Mouse (Mus musculus) hindlimb bud, embryonic 11.5 days (tissue): ENCODE measurements around the gene Dhrs3.

Experiments
- DNase-seq: peaks from one replicate; pipeline ENCODE4 v3.0.0-alpha.2; 2012; ENCODE audit warnings: low read depth, low spot score; ENCODE audit errors: extremely low spot score

Dhrs3 gene

DNA sequence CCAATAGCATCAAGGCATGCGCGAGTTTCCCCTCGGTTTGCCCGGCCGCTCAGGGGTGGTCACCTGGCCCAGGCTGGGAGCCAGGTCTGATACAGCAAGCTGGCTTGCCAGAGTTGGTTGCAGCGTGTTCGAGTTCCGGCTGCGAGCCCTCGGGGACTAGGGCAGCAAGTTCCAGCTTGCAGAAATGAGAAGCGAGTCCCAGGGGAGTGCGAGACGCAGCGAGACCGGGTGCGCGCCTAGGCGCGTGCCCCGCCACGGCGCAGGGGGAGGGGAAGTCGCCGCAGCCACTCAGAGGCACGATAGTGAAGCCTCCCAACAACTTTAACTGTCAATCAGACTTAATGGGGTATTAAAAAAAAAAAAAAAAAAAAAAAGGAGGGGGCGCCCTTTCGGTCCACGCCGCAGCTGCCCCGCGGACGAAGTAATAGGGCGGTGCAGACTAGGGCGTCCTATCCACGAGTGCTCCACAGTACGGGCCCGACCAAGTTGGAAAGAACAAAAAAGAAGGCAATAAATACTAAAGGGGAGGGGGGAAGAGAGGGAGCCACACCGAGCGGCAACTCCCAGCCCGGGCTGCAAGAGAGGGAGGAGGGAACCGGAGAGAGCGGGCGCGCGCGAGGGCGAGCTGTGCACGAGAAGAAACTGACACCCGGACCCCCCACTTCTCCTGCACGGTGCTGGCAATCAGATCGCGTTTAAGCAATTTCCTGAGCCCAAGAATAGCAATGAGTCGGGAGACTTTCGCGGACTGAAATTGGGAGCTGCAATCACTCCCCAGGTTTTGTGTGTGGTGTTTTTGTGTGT is at the start of gene Dhrs3:
TSS of gene Dhrs3 (plus strand) at position 695 of the 804 bp plus-strand sequence.
- DNase-seq = no peak

DNA sequence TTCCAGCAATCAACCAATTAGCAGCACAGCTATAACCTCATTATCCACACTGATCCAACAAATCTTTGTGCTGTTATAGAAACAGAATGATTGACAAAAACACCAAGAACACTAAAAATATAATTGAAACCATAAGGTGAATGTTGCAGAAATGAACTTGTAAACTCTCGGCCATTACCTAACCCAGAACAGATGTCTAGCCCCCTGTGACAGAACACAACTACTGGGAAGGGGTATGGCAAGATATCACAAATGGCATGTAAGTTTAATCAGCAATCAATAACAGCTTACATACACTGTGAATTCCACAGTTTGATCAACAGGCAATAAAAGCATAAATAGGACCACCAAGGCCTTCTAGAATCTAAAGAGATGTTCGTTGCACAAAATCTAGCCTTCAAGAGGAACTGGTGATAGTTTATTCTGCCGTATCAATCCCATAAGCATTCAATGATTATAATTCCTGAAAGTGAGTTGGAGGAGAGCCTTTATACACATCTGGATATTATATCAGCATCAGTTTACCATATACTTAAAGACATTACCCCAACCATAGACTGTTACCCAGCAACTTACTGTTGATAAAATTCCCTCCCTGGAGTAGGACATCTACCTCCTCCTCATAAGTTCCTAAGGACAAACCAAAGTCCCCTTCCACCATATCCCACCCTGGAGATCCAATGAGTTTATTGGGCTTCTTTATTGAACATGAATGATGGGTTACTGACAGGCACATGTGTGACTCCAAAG is 30.7 kb upstream of the Dhrs3 start:
- no peak for DNase-seq

DNA sequence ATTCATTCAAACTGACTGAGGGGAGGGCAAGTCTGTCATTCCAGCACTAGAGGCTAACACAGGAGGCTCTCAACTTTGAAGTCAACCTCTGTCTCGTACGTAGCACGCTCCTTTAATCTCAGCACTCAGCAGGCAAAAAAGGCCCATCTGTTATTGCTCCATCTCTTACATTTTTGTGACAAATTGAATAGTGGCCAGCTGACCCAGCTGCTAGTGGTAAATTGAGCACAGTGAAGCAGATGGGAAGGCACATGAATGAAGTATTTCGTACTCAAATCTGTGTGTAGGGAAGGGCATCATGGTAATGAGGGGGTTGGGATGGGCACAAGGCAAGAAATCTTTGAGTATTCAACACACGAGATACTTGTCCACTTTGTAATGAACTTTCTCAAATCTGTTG is 24.7 kb upstream of the Dhrs3 start:
- no peak for DNase-seq

DNA sequence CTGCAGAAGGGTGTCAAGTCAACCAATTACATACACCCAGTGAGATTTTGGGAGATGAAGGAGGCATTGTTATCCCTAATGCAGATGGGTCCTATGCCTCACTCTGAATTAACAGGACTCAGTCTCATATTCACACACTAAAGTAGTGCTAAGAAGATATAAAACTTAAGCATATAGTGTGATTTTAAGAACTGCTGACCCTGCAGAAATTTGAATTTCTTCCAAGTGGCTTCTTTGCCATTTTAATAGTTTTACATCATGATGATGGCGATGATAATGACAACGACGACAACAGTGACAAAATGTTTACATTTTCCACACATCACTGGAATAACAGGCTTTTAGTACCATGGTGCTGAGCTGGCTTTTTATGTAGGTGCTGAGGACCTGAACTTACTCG is 24.0 kb upstream of the Dhrs3 start:
- no peak for DNase-seq

DNA sequence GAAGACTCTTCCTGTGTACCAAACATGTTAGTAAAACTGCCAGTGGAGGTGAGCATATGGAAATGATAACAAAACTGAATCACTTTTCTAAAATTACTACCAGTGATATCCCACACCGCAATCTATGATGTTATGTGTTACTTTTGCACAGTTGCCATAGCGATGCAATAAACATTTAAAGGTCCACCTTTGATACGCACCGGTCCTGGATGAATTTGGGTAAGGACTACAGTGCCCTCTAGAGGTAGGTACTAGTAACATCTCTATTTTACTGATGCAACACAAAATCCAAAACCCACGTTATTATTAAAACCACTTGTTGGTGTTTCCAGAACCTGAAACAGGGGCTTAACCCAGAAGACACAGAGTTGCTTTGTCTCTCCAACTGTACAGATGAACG is 19.7 kb upstream of the Dhrs3 start:
- no peak for DNase-seq

DNA sequence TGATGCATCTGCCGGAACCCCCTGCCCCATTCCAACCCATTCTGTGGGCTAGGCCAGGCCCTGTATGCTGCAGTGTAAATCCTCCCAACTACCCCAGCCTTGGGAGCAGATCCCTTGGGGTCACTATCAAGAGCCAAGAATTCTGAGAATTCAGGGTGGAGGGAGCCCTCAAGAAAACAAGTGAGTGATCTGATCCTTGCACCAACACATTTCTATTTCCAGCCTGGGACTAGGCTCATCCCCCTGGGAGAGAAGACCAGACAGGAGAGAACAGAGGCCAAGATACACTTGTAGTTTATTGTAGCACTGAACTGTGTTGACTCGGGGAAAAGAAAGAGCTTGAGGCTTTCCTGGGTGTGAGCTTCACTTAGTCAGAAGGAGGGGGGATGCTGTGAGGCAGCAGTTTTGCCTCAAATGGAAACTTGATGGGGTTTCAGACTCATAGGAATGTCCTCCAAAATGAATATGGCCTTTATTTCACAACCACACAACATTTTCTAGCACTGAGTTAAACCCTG is 17.0 kb upstream of the Dhrs3 start:
- no peak for DNase-seq

DNA sequence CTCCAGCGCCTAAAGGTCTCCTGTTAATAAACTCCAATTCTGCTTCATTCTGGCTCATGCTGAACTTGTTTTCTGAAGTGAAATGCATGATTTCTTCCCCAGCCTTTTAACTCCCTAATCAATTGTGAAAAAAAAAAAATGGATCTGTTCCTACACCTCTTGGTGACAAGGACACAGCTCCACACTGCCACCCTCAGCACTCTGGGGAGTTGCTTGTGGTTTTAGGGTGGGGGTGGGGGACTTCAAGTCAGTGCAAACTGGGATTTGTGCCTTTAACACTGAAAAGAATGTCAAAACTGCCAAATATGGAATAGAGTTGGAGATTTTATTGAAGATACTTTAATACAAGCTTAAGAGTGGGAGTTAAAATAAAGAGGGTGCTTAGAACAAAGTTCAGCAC is 13.1 kb upstream of the Dhrs3 start:
- no peak for DNase-seq

DNA sequence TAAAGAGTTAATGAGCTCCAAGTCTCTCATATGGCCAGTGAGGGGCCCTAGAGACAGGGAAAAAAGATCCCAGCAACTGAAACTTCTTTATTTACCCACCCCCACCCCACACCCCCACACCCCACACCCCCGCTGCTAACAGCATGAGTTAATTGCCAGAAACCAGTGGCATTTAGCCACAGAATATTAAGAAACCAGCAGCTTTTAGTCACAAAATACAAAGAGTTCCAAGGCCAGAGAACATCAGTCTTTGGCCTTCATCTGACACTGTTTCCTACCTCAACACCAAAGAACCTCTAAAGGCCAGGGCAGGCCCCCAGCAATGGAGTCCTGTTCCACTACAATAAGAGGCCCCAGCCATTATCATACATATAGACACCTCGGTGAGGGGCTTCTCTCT is 11.3 kb upstream of the Dhrs3 start:
- DNase-seq = no peak

DNA sequence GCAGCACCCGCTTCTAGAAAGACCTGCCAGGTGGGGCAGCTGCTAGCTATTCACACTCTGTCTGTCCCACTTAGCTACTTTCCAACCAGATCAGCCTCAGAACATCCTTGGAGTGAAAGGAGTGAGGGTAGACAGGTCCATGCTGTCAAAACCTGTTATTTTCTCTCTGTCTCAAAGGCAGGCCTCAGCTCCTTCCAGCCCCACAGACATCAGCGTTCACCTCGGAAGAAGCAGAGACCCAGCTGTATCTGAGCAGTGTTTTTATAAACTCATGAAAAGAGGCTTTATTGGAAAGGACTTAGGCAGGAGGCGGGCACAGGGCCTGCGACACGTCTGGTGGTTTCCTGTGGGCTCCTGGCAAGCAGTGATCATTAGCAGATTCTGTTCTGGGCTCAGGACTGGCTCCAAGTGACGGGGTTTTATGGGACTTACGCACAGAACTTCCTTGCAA is 9.7 kb upstream of the Dhrs3 start:
- DNase-seq = no peak

DNA sequence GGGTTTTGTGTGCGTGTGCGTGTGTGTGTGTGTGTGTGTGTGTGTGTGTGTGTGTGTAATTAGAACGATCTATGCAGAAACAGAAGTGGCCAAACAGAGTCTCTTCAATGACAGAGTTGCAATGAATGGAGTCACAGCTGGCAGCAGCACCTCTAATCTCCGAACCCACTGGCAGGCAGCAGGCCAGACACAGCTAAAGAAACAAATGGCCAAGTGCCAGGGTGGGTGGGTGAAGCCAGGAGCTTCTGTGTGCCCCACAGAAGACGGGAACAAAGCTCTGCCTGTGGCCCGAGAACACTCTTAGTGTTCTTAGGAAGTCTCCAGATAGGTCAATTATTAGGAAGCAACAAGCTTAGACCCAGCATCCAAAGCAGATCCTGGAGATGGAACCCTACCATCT is 6.2 kb upstream of the Dhrs3 start:
- DNase-seq = no peak

DNA sequence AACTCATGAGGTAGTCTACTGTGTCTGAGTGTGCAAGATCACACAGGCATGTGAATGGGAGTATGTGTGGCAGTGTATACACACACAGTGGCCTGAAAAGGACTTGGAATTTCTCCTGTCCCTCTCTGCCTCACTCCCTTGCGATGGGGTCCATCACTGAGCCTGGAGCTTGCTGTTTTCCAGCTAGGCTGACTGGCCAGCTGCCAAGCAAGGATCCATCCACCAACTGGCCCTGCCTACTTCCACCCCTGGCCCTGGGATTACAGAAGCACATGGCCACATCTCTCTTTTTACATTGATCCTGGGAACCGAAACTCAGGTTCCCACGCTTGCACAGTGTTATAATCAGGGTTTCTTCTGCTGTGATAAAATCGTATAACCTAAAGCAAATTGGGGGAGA is 3.9 kb upstream of the Dhrs3 start:
- DNase-seq = no peak

DNA sequence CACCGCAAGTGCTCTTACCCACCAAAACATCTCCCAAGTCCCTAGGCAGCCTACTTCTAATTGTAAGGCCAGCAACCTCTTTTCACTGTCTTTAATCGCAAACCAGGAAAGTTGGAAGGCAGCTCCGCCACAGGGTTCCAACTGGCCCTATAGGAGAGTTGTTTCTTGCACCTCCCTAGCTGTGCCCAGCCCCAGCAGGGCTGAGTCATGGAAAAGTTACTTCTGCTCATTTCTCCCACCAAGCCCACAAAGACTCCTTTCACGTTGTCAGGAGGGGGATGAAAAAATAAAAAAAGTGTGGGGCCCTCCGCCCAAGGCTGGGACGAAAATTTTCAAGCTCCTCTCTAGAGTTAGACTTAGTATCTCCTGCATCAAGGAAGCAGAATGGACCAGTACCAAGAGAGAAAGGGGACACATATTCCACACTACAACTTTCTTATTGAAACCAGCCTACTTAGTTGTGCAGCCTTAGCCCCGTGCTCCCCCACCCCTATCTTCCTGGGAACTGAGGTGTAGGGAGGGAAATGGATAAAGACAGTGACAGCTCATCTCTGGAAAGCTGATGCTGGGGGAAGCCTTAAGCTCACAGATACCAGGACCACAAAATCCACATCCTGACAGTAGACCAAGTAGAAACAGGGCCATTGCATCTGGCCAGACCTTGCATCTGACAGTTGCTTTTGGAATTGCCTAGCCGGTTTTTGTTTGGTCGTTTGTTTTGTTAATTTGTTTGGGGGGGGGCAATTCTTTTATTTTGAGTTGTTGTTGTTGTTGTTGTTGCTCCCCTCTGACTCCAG is 2.9 kb upstream of the Dhrs3 start:
- DNase-seq = no peak

DNA sequence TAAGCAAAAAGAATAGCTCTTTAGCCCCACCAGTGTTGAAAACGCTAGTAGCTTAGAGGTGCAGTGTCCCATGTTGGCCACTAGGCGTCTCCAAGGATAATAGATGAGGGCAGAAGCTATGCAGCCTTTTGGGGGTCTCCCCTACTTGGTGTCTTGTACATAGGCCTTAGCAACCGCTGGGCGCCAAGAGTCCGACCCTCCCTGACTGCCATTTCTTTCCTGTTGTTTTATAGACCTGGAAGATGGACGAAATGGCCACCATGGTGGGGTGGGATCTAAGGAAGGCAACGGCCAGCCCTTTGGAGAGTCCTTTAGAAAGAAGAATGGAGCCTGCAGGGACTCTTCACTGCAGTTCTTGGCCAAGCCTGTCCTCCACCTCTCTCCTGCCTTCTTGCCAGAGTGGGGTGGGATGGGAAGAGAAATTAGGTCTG is 1.9 kb upstream of the Dhrs3 start:
- DNase-seq = no peak

DNA sequence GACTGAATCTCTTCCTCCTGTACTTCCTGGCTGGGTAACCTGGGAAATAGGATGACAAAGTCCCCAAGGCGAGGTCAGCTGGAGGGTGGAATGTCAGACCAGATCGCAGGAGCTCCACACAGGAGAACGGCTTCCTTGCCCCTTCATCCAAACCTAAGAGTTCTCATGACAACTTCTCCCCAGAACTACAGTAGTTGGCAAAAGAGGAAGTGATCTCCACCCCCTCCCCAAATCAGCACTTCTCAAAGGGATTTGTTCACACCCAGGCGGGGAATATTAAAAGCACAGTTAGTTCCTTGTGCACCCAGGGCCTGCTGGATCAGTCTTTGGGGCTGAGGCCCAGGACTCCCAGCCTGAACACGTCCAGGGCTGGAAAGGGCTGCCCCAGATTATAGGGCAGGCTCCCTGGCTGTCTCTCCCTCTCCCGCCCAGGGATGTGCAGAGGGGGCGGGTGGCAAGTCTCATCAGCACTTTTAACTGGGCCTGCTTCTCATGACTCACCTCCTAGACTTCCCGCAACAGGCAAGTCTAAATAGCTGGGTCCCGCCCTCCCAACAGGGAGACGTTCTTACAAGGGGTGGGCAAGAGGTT is 1.4 kb upstream of the Dhrs3 start:
- DNase-seq = no peak

DNA sequence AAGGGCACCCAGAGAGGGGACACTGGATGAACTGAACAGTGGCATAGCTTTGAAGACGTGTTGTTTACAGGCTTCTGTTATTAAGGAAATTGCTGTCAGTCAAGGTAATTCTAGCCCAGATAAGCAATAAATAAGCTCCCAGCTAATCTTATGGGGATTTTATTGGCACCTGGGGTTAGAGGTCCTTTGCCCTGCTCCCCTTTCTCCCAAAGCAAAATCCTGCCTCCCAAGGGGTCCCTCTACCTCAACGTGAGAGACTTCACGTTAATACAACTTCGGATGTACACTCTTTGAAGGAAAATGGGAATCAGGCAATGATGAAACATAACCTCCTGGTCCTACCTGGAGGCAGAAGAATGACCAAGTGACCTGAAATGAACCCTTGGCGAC is 889 bp upstream of the Dhrs3 start:
- no peak for DNase-seq

DNA sequence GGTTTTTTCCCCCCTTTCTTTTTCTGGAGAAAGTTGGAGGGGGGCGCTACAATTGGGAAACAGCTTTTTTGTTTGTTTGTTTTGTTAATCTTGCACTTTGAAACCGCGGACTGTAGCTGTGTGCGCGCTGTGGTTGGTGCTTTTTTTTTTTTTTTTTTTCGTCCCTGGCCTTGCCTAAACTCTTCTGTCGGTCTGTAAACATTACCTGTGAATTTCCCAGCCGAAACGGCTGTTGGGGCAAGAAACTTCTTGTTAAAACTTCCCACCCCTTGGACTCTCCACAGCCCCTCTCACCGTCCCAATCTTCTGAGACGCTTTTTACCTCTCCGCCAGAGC is 278 bp downstream of the Dhrs3 start:
- DNase-seq = no peak

DNA sequence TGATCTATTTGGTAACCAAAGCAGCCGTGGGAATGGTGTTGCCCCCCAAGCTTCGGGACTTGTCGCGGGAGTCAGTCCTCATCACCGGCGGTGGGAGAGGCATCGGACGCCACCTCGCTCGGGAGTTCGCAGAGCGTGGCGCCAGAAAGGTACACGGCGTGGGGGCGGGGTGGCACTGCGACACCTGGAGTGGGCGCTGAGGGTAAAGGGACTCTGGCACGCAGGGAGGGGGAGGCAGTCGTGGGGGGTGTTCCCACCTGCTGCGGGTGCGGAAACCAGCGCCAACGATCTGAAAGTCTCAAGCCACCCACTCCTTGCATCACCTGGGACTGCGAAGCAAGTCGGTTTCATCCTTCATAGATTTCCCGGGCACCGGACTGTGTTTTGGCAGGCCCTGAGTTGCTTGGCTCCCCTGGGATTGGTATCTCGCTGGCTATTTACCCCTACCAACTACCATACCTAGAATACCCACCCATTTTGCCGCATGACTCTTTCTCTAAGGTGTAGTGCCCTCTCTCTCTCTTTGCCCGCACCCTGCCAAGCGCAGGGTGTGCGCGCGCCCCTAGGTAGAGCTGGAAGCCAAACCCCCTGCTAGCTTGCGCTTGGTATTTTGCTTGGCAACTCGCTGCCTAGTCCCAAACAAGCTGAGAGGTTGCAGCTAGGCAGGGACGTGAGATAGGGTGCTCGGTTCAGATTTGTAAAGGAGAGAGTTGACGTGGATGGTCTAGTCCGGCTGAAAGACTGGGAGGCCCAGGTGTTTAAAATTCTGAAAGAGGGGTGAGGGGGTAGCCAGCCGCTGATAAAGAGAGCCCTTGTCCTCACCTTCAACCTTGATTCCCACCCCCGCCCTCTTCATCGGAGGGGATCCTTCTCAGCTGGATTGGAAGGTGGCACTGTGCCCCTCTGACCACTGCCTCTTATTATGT is 1.2 kb downstream of the Dhrs3 start:
- DNase-seq = no peak

DNA sequence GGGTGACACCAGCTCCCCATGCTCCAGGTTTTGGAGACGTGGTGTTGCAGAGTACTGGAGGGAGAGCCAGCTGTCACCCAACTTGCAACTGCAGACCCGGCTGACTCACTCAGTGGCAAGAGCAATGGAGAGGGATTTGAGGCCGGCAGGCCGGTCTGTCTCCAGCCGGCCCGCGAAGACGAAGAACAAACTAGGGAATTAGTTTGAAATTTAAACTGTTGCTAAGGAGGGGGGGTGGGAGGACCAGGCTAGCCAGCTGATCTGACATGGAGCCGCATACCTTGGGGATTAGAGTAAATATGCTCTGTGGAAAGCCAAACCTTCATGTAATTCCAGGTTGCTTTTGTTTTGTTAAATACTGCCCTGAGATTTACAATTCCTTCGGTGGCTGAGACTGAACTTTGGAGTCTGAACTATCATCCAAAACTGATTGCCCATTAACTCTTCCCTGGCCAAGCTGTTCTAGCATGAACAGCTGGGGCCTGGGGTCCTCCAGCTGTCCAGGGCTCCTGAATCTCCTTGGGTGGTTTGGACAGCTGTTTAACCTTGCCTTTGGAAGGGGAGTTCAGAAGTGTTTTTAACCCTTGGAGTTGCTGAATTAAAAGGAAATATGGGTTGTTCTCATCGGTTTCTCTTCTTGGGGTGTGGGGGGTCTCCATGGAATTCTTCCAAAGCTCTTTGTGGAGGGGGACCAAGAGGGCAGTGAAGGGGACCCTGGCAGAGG is 2.0 kb downstream of the Dhrs3 start:
- no peak for DNase-seq

DNA sequence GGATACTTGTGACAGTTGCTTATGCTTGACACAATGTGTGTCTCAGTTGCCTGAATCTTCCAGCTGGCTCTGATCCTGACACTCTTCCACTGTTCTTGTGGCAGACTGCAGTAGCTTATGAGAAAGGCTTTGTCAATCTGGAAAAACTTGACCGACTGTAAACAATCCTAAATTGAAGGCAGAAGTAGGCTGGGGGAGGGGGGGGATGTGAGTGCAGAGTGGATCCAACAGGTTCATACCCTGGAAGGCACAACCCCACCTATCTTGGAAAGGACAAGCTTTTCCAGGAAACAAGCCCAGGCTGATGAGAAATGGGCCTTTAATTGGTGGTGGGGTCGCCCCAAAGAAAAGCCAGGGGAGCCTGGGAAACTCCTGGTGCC is 2.6 kb downstream of the Dhrs3 start:
- DNase-seq = no peak

DNA sequence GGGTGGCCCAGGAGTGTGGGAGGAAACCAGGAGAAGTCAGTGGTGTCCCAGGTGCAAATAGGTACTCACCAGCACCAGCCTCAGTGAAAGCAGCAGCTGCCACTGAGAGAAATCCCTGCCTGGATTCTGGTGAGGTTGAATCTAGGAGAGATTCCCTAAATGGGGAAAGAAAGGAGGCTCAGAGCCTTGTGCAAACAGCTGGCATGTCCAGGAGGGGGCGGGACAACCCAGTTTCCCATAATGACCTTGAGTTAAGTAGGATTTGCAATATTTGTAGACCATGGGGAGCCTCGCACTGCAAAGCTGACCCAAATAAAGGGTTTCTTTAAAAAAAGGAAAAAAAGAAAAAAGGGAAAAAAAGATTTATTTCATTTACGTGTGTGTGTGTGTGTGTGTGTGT is 3.7 kb downstream of the Dhrs3 start:
- no peak for DNase-seq
